Mouse (Mus musculus) 3134 (cell line): ENCODE results near the gene Csrp1.

ENCODE experiments used
- DNase-seq: peaks from one replicate; pipeline ENCODE4 v3.0.0-alpha.2; 2011; ENCODE audit warnings: low spot score; ENCODE audit not compliant: insufficient read length; ENCODE audit errors: extremely low read depth

Csrp1 gene

DNA sequence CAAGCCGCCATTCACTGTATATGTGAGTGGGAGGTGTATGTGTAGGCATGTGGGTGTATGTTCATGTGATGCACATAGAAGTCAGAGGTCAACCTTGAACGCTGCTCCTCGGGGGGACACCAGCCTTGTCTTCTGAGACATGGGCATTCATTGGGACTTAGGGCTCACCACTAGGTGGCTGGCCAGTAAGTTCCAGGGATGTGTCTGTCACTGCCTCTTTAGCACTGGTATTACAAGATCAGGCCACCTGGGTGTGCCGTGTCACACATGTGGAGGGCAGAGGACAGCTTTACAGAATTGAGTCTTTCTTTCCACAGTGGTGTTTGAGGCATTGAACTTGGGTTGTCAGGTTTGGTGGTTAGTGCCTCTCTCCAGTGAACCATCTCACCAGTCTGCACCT is 22.4 kb upstream of the Csrp1 start:
- no peak for DNase-seq

DNA sequence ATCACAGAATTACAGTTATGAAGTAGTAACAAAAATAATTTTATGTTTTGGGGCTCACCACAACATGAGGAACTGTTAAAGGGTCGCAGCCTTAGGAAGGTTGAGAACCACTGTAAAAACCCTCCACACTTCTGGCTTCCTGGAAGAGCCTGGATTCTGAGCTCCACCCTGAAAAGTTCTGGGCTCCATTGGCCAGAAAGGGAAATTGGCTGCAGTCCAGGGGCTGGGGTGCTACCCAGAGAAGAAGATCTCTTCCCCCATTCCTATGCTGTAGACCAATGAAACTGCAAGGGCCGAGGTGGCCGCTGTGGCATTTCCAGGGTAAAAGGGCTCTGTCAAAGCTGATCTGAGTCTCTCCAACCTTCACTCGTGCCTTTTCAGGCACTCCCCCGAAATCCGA is 21.8 kb upstream of the Csrp1 start:
- DNase-seq, result no peak

DNA sequence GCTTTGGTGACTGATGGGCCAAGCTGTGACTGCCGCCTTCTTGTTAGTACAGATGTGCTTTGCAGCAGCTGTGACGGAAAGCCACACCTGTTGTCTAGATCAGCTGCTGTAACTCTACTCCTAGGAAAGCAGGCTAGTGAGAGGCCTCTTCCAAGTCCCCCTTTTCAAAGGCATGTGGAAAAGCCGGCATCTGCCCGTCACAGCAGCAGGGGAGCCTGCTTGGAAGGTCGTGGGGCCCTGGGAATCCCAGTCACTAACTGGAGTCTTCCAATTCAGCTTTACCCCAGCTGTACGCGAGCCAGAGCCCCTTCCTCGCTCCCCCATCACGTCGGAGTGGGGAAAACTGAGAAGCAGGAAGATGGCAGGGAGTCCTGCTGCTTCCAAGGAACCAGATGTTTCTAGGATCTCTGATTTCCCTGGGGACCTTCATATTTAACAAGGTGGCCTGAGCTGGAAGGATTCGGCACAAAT is 21.4 kb upstream of the Csrp1 start:
- no peak for DNase-seq

DNA sequence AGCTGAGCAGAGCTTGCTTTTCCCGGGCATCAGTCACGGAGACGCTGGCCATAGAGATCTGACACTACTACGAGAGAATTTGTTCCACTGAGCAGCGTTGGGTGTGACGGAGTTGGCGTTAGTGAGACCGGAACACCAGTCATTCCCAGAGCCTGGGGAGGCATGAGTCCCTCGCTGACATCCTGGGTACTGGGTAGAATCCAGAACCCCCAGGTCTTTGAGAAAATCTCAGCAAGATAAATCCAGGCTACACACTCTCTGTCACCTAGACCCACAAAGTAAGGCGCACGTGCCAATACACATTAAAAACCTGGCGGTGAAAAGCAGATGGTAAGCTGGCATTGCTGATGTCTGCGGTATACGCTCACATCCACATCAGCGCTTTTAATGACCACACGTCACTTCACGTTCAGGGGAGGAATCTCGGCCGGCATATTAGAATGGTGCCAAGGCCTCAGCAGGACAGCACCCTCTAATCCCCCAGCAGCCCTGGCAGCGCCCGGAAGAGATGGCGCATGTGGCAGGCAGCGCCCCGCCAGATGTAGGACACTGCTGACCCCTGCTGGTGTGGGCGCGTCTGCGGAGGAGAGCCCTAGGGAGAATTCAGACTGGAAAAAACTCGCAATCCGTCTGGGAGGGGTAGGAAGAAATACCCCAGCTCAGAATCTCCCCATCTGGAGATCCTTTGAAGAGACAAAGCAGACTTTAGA is 20.7 kb upstream of the Csrp1 start:
- peak; percentile 74 for DNase-seq

DNA sequence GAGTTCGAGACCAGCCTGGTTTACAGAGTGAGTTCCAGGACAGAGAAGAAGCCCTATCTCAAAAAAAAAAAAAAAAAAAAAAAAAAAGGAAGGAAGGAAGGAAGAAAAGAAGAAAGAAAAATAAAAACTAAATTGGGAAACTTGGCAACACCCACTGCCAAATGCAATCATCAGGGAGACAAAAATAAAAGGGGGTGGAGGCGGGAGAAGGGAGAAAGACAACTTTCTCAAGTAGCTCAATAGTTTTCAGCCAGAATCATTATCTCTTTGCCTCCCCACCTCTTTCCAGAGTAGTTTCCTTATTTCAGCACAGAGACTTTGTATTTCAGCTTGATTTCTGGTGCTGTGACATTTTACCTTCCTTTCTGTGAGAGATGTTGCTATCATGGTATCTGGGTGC is 20.0 kb upstream of the Csrp1 start:
- DNase-seq, result no peak

DNA sequence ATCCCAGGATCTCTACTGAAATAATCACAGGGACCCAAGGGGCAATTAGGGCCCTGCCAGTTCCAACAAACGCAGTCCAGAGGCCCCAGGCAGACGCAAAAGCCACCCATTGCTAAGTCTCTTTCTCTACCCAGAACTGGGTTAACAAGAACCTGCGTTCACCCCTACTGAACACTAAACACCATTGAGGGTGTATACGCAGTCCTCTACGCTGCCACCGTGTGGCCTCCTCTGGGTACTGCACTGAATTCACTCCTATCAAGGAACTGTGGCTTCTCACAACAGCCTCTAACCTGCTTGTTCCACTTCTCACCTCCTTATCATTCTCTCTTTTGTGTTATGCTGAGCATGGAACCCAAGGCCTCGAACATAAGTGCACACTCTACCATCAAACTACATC is 19.3 kb upstream of the Csrp1 start:
- DNase-seq, result peak; percentile 51

DNA sequence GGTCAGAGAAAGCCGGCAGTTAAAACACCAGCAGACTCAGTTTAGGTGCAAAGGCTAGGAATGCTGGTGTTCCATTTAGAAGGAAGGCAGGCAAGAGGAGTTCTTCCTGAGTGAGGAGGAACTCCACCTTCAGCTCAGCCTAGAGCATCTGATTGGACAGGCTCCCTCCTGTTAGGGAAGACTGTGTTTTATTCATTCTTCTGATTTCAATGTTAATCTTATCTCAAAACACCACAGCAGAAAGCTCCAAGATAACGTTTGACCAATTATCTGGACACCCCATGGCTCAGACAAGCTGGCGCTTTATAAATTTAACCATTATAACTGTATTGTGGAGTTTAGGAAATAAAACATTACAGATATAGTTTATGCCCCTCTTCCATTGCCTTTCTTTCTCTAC is 18.5 kb upstream of the Csrp1 start:
- no peak for DNase-seq

DNA sequence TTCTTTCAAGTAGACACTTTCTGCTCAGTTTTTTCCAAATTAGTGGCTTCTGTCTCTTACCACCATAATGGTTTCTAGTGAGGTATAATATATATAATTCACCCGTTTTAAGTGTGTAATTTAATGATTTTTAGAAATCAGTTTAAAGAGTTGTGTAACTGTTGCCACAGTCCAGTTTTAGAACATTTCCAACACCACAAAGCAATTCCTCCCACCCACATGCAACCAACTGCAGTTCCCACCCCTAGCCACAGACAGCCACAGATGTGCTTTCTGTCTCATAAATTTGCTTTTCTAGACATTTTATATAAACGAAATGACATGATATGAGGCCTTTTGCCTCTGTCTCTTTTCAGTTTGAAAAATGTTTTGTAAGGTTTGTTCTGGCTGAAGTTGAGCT is 17.1 kb upstream of the Csrp1 start:
- no peak for DNase-seq

DNA sequence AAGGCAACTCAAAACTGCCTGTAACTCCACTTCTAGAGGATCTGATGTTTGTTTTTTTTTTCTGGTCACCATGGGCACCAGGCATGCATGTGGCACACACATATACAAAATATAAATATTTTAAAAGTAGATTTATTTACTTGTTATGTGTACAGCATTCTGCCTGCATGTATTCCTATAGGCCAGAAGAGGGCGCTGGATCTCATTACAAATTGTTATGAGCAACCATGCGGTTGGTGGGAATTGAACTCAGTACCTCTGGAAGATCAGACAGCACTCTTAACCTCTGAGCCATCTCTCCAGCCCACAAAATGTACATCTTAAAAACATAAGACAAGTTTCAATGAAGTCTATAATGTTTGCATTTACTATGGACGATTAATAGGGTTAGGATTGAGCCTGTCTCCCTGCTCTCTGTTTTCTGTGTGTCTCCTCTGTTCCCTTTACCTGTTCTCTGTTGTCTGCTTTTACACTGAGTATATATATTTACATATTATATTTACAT is 15.5 kb upstream of the Csrp1 start:
- no peak for DNase-seq

DNA sequence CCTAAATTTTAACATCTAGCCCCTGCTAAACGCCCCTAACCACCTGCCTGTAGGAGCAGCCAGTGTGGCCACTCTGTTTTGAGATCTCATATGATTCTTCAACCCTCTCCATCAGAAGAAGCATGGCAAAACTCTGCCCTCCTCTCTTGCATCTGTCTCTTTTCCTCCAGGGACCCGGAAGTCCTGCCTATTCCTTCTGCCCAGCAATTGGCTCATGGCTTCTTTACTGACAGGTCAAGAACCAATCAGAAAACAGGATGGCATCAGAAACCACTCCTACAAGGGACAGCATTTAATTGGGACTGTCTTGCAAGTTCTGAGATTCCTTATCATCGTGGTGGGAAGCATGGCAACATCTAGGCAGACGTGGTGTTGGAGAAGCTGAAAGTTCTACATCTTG is 11.5 kb upstream of the Csrp1 start:
- DNase-seq, result no peak

DNA sequence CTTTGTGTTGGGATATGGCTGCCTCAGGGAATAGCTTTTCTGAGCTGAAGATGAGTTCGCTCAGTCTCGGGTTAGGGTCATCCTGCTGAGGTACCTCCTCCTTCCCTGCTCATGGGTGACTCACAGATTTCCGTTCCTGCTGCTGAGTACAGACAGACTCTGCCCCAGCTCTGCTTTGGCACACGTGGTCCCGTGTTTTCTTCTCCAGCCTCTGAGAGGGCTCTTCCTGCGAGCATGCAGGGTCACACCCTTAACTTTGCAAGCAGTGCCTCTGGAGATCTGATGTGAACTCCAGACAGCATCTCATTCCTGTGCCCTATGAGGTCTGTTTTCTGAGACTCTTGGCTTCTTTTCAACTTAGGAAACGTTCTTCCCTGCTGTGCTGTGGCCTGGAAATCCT is 8.7 kb upstream of the Csrp1 start:
- DNase-seq, result no peak

DNA sequence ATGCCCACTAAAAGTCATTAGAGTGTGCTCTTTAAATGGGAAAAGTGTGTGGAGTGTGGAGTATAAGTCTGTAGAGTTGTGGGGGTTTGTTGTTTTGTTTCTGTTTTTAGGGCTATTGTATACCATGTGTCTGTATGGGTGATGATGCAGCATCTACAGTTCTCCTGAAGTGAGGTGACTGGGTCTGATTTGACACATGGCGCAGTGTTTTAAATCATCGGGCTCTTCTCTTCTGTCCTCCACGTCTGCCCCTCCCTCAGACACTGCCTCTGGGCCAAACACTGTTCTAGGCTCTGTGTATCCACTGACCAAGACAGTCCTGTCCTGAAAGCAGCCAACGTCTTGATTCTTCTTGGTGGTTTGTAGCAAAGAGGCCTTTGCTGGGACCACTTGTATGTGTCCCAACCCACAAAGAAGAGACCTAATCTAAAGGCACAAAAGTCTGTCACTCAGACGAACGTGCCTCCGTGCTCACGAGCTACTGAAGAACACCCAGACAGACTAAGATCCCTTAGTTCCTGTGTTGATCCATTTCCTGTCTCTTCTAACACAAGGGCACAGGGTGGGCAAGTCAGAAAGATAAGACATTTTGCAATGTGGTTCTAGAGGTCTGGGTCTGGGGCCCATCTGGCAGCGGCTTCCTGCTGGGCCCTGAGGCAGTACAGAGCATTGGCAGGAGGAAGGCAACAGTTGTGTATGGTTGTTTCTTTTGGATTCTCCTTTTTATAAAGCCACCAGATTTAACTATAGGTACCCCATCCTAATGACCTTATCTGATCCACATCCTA is 5.6 kb upstream of the Csrp1 start:
- DNase-seq, result no peak

DNA sequence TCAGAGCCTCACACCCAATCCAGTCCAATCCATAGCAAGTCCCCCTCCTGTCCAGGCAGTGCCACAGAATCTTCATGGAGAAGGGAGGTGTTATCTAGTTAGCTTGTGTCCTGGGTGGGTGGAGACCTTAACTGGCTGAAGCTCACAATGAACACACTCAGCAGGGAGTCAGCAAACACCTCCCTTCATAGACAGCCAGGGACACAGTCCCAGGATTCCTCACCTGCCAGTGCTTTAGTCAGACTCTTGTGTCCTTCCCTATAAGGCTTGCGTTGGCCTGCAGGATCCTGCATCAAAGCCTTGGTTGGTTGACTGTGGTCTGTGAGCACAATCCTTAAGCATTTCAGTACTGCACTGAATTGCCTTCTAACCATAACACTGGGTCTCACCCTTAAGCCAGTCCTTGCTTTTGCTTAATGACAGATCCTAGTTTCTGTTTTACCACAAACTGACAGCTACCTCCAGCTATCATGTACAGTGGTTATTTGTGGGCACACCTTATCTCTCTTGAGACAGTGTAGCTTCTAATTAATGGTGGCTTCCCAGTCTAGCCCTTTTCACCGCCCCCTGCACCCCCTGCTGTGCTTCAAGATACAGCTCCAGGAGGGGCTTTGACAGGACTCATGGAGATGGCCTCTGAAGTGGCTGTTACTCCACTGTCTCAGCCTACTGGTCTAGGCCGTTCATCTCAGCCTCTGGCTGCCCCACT is 4.8 kb upstream of the Csrp1 start:
- DNase-seq, result no peak

DNA sequence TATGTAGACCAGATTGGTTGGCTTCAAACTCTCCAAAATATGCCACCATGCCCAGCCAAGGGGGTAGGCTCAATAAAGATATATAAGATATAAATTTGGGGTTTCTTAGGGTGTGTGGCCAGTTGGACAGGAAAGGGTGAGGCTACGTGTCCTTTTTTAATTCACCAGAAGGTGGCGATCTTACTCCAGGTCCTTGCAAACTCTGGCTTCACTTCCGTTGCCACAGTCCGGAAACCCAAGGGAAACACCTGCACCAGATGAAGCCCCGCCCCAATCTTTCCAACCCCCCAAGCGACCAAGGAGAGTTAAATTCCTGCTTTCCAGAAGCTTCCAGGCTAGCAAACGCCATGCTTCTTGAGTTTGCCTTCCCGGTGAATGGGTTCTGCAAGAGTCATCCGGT is 375 bp upstream of the Csrp1 start:
- peak; percentile 58 for DNase-seq

DNA sequence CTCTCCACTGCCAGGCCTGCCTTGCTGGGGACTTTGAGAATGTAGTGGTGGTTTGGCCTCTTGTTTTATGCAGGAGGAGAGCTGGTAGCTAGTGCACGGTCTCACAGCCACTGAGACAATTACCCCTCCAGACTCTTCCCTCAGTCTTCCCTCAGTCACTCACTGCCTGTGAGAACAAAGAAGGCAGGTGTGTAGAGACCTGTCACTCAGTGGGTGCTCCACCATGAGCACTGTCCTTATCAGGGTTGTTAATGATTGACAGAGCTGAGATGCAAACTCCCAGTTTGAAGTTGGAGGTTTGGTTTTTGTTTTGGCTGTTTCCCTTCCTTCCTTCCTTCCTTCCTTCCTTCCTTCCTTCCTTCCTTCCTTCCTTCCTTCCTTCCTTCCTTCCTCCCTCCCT is 3.2 kb downstream of the Csrp1 start:
- no peak for DNase-seq

DNA sequence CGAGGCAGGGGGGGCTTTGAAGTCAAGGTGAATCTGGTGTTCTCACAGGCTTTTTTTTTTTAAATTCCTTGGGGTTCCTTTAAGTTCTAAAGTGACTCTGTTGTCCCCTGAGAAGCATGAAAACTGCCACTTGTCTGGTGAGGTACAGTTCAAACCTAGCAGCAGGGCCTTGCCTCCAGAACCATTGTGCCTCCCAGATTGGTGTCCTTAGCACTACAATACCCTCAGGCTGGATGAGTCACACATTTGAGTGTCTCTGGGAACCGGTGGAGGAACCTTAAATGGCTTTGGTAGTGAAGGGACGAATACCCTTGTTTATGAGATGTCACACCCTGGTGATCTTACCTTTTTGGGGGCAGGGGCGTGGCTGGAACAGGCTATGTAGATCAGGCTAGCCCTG is 4.3 kb downstream of the Csrp1 start:
- no peak for DNase-seq

DNA sequence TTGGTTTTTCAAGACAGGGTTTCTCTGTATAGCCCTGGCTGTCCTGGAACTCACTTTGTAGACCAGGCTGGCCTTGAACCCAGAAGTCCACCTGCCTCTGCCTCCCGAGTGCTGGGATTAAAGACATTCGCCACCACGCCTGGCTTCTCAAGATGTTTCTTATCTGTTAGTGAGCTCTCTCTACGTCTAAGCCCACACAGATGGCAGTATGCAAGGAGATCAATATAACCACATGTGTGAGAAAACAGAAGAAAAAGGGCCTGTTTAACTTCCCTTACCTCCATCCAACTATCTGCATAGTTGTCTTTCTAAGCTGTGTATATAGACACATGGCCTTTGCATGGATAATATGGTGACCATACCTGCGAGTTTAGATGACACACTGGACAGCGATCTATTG is 5.5 kb downstream of the Csrp1 start:
- no peak for DNase-seq

DNA sequence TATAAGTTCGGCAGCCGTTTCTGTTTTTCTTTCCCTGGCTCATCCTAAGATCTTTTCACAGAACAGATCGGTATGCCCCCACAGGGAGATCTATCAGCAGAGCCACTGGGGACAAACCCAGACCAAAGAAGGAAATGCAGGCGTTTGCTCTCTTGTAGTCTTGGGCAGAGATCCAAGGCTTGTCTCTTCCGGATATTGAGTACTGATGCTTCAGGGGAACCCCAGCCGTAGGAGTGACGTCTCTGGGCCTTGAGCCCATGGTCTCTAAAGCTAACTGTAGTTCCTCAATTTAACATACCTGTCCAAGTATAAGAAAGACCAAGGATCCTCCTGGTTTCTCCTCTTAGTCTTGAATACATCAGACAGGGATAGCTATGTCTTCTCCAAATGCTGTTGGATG is 6.1 kb downstream of the Csrp1 start:
- no peak for DNase-seq

DNA sequence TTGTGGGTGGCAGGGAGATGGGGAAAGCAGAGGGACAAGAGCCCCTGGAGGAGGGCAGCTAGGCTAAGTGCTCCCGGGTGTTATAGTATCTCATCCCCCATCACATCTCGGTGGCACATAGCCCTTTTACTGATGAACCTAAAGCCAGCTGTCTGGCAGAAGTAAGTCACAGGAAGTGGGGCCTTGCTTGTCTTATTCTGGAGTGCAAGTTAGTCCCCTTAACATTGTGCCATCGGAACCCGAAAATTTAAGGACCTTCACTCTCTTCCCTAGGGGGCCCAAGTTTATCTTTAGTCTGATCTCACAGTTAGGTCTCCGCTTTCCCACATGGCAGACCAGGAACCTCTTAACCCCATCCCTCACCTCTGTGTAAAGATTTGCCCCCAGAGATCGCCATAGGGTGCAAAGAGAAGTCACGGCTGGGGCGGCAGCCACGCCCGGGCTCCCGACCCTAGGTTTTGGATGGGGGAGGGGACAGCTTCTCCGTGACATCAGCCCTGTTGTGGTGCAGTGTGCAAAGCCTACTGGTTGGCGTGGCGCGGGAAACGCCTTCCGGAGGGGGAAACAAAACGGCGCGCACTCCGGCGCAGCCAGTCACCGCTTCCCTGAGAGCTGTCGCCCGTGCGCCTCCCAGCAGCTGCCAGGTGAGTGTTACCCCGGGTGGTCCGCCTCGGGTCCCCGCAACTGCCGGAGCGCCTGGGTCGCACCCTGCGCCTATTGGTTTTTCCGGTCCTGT is 8.9 kb downstream of the Csrp1 start:
- peak; percentile 94 for DNase-seq

DNA sequence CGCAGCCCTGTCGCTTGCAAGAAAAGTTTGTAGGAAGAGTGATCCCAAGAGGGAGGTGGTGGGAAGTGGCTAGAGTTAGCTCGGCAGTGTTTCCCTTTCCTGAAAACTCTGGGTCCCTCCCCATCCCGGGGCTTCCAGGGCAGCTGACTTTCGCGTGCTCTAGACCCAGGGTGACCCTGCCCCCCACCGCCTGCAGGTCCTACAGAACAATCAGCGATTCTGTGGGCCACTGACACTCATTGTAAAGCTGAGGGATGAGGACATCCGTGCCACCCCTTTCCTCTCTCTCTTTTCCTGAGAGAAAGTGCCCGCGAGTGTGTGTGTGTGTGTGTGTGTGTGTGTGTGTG is 9.5 kb downstream of the Csrp1 start:
- no peak for DNase-seq

DNA sequence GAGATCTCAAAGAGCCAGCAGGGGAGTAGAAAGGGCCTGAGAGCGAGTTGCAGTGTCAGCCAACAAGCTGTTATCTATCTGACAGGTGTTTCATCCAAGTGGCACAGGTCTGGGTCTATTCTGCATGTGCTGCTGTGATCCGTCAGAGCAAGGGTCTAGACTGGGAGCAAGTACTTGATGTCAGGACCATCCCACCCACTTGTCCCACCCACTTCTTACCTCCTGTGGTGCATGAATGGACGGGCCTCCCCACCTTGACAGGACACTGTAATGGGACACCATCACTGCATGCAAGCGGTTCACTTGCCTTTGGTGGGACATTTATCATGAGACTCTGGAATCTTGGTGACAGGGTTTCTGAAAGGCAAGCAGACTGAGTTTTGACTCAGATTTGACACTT is 10.0 kb downstream of the Csrp1 start:
- DNase-seq, result no peak
